Mouse (Mus musculus) megakaryocyte, embryonic 14.5 days (primary cell): ENCODE results near the gene Tent4b.

Experiments used
- FLI1 ChIP-seq: IDR thresholded peaks from 2 replicates; pipeline ENCODE4 v1.6.1; 2012; ENCODE audit warnings: low read length, inconsistent platforms, mixed read lengths
- GATA1 ChIP-seq: IDR thresholded peaks from 3 replicates; pipeline ENCODE4 v1.6.1; 2012; ENCODE audit warnings: mixed read lengths, low read length, inconsistent platforms, borderline replicate concordance

DNA sequence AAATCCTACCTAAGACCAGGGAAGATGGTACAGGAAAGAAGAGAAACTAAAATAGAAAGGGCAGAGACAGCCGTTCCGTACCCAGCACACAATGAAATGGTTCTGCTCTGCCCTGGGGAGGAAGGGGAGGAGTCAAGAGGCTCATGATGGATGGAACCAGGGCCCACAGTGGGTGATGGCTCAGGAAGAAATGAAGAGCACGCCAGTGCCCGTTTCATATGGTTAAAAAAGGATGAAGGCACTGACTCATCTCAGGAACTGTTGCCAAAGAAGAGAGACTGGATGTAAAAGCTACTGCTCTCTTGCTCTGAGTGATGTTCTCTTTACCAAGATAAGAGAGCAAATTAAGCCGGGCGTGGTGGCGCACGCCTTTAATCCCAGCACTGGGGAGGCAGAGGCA is 21.7 kb upstream of the Tent4b start:
- TF ChIP-seq GATA1 = no peak
- TF ChIP-seq FLI1 = no peak
